Mouse (Mus musculus) midbrain, embryonic 16.5 days (tissue): ENCODE data around the gene Lmbrd1. TPM values are rescaled to one million over a fixed set of nuclear protein-coding genes. Genes with fewer than 3 reads are reported as not detected.
"Not testable (repeated sequence)": the region's sequence is repeated elsewhere in the genome, so short reads cannot be mapped to it uniquely, and the experiment has no call there.

ENCODE experiments used
- ATAC-seq: fragments of 200-750 bp; cut with Nextera tagmentation; 2 replicates; pipeline ENCODE4 v1.8.0; 2017; ENCODE audit warnings: moderate TSS enrichment
- H3K27ac ChIP-seq: fragments of 300-500 bp; sonication (generic); 2 replicates; pipeline ENCODE4 v1.5.1; 2014; ENCODE audit warnings: mild to moderate bottlenecking, low read length, mixed read lengths
- H3K27me3 ChIP-seq: fragments of 300-500 bp; sonication (generic); 2 replicates; pipeline ENCODE4 v1.6.1; 2014; ENCODE audit warnings: low read depth, low read length, mixed read lengths; ENCODE audit not compliant: control insufficient read depth, insufficient read depth
- H3K36me3 ChIP-seq: fragments of 300-500 bp; sonication (generic); 2 replicates; pipeline ENCODE4 v1.6.1; 2014; ENCODE audit warnings: mild to moderate bottlenecking, low read length, moderate library complexity, mixed read lengths; ENCODE audit not compliant: control insufficient read depth, insufficient read depth
- H3K4me1 ChIP-seq: fragments of 300-500 bp; sonication (generic); 2 replicates; pipeline ENCODE4 v1.6.1; 2014; ENCODE audit warnings: mild to moderate bottlenecking, low read length, mixed read lengths; ENCODE audit not compliant: control insufficient read depth, insufficient read depth
- H3K4me2 ChIP-seq: fragments of 300-500 bp; sonication (generic); 2 replicates; pipeline ENCODE4 v1.6.1; 2014; ENCODE audit warnings: mild to moderate bottlenecking, low read length, mixed read lengths
- H3K4me3 ChIP-seq: fragments of 300-500 bp; sonication (generic); 2 replicates; pipeline ENCODE4 v1.5.1; 2014; ENCODE audit warnings: low read depth, mild to moderate bottlenecking, low read length, moderate library complexity, mixed read lengths
- H3K9ac ChIP-seq: fragments of 300-500 bp; sonication (generic); 2 replicates; pipeline ENCODE4 v1.6.1; 2014; ENCODE audit warnings: low read depth, low read length, mixed read lengths
- H3K9me3 ChIP-seq: fragments of 300-500 bp; sonication (generic); replicated peaks from 2 replicates; pipeline ENCODE4 v1.6.1; 2014; ENCODE audit warnings: mild to moderate bottlenecking, low read length, mixed read lengths; ENCODE audit not compliant: control insufficient read depth, poor library complexity, severe bottlenecking
- WGBS: fragments of 180-500 bp; shearing (Covaris S2); extraction: QIAGEN DNeasy Blood & Tissue Kit; methylation state at CpG from one replicate; pipeline ENCODE4 v1.1.7; 2014; 5-methylcytosine and 5-hydroxymethylcytosine counted together
- polyA plus RNA-seq: library from polyadenylated mRNA; unstranded; fragments of >200 nt; fragmentation: Nextera tagmentation; extraction: Ambion mirVana; gene quantifications from 2 replicates; pipeline ENCODE4 v1.2.1, GENCODE M21; 2015

The Lmbrd1 gene
- polyA plus RNA-seq, 1 experiment from 2014 or later = 57.2 TPM

GRCm38 (mm10) chr1:24741552-24741951 is 63.1 kb downstream of the Lmbrd1 start:
- 43% methylated on average over 3 of the region's 3 CpGs for WGBS
- no peak for ATAC-seq
- no peaks in the 10 kb centered on the region for H3K9me3 ChIP-seq
- no peak overlapping the region for H3K4me3 ChIP-seq
- no peak overlapping the region for H3K27ac ChIP-seq
- H3K9ac ChIP-seq = no peak overlapping the region
- H3K4me1 ChIP-seq = 0 out of 2 replicates have a peak, but pooled peaks cover 3% of the 10 kb centered on the region
- H3K36me3 ChIP-seq = peaks cover 2% of the 10 kb centered on the region; the same call in 1 of the 2 replicates
- H3K27me3 ChIP-seq = no peaks in the 10 kb centered on the region
- no peak overlapping the region for H3K4me2 ChIP-seq

DNA sequence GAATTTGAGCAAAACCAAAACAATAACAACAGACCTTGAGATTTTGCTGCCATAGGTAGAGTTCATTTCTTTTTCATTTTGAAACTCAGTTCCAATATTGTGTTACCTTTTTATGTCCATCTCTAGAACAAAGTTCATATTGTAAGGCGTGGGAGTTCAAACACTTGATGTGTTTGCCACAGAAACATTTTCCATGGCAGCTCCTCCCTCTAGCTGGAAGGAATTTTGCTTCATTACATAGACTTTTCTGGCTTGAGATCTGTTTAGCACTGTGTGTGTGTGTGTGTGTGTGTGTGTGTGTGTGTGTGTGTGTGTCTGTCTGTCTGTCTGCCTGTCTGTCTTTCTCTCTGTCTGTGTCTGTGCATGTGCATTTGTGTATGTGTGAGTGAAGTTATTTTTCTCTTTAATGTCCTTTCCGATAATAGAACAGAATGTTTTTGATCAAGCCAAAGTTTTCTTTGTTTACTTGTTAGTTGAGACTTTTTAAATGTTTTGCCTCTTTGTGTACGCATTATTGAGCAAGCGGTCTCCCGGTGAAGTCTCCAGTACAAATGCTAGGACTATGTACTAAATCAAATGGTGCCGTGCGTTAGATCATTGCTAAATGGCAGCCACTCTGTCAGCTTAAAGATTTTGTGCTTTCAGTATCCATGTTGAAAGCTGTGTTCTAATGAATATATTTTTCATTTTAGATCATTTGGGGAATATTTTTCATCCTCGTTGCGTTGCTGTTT is 64.9 kb downstream of the Lmbrd1 start:
- Histone ChIP-seq H3K4me1 (0 out of 2 replicates have a peak, but pooled peaks cover 3% of the 10 kb centered on the region), H3K9ac (no peak overlapping the region), H3K27ac (no peak overlapping the region), H3K9me3 (no peaks in the 10 kb centered on the region), H3K36me3 (peaks cover 2% of the 10 kb centered on the region; the same call in 1 of the 2 replicates), H3K4me2 (no peak overlapping the region), H3K4me3 (no peak overlapping the region), H3K27me3 (no peaks in the 10 kb centered on the region)
- no peak for ATAC-seq
- 95% methylated on average over 9 of the region's 9 CpGs for WGBS

DNA sequence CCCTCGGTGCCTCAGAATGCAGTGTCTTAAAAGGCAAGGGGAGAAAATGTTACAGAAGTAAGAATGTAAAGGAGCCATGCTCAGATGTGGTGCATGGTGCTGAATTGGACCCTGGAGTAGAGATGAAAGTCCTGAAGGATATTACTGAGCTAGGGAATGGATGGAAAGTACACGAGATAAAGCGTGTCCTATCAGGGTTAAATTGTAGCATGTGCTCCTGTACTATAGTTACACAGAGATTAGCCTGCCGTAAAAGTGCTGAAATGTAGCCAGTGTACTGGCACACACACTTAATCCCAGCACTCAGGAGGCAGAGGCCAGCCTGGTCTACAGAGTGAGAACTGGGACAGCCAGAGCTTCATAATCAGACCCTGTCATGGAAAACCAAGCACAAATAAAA is 74.3 kb downstream of the Lmbrd1 start:
- Histone ChIP-seq H3K36me3 (peaks cover 7% of the 10 kb centered on the region; the same call in 1 of the 2 replicates), H3K4me2 (no peak overlapping the region), H3K4me1 (no peaks in the 10 kb centered on the region), H3K4me3 (no peak overlapping the region), H3K27ac (no peak overlapping the region), H3K27me3 (no peaks in the 10 kb centered on the region), H3K9ac (no peak overlapping the region), H3K9me3 (no peaks in the 10 kb centered on the region)
- ATAC-seq = no peak
- 93% methylated on average over 4 of the region's 4 CpGs for WGBS

GRCm38 (mm10) chr1:24758516-24758915 is 80.1 kb downstream of the Lmbrd1 start:
- H3K27ac ChIP-seq = no peak overlapping the region
- H3K9ac ChIP-seq = no peak overlapping the region
- H3K4me3 ChIP-seq = no peak overlapping the region
- peaks cover 3% of the 10 kb centered on the region; the same call in 1 of the 2 replicates for H3K4me1 ChIP-seq
- no peaks in the 10 kb centered on the region for H3K9me3 ChIP-seq
- H3K27me3 ChIP-seq = no peaks in the 10 kb centered on the region
- no peak for ATAC-seq
- no peak overlapping the region for H3K4me2 ChIP-seq
- peaks cover 3% of the 10 kb centered on the region; the same call in 1 of the 2 replicates for H3K36me3 ChIP-seq
- WGBS = 44% methylated on average over 8 of the region's 8 CpGs

DNA sequence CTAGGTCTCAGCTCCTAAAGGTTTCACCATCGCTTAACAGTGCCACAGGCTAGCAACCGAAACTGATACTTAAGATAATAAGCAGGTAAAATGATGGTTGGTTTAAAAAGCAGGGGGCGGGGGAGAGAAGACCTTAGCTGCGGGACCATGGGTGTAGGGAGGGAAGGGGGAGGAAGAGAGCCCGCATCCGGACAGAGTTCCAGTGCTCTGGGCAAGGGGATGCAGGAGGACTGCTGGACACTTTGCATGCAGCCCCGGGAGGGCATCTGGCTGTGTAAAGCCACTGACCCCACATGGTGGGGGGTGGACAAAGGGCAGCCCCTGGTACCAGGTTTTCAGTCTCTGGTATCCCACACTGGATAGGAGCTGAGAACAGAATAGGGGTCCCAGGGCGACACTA is 88.0 kb downstream of the Lmbrd1 start:
- WGBS = 79% methylated on average over 8 of the region's 8 CpGs
- Histone ChIP-seq H3K27ac (no peak overlapping the region), H3K4me2 (no peak overlapping the region), H3K27me3 (no peaks in the 10 kb centered on the region), H3K4me3 (no peak overlapping the region), H3K9ac (no peak overlapping the region), H3K36me3 (peaks cover 12% of the 10 kb centered on the region; the same call in 1 of the 2 replicates), H3K4me1 (no peaks in the 10 kb centered on the region), H3K9me3 (no peaks in the 10 kb centered on the region)
- 0 out of 2 replicates have a peak, but pooled peaks have one; percentile 36 for ATAC-seq

DNA sequence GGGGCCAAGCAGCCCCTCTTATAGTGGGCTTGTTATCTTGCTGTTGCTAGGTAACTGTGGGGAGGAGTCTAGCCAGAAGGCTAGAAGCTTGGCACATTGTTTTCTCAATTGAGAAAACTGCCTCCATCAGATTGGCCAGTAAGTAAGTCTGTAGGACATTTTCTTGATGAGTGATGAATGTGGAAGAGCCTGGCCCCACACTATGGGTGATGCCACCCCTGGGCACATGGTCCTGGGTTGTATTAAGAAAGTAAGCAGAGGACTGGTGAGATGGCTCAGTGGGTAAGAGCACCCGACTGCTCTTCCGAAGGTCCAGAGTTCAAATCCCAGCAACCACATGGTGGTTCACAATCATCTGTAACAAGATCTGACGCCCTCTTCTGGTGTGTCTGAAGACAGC is 88.8 kb downstream of the Lmbrd1 start:
- ATAC-seq, H3K4me3 ChIP-seq, H3K4me2 ChIP-seq, H3K9me3 ChIP-seq, H3K27me3 ChIP-seq, H3K9ac ChIP-seq, H3K4me1 ChIP-seq, H3K27ac ChIP-seq: not testable (repeated sequence)
- peaks cover 12% of the 10 kb centered on the region; the same call in 1 of the 2 replicates for H3K36me3 ChIP-seq
- 84% methylated on average over 3 of the region's 3 CpGs for WGBS

DNA sequence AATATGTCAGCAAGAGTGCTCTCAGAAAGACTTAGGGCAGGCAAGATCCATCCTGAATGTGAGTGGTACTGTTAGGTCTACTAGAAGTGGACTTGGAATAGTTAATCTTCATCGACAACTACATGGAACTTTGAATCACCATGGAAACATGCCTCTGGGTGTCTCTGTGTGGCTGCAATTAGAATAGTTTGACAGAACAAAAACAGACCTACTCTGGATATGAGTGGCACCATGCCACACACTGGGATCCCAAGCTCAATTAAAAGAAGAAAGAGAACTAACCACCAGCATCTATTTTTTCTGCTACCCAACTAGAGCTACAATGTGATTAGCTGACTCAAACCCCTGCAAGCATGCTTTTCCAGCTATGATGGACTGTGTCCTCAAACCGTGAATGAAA is 95.2 kb downstream of the Lmbrd1 start:
- 0 out of 2 replicates have a peak, but pooled peaks have one; percentile 39 for ATAC-seq
- H3K9ac ChIP-seq = no peak overlapping the region
- no peaks in the 10 kb centered on the region for H3K27me3 ChIP-seq
- WGBS = 56% methylated on average over 2 of the region's 2 CpGs
- no peaks in the 10 kb centered on the region for H3K9me3 ChIP-seq
- H3K4me1 ChIP-seq = no peaks in the 10 kb centered on the region
- no peak overlapping the region for H3K4me3 ChIP-seq
- no peaks in the 10 kb centered on the region for H3K36me3 ChIP-seq
- H3K27ac ChIP-seq = no peak overlapping the region
- H3K4me2 ChIP-seq = no peak overlapping the region

GRCm38 (mm10) chr1:24776576-24776975 is 98.1 kb downstream of the Lmbrd1 start:
- no peaks in the 10 kb centered on the region for H3K27me3 ChIP-seq
- no peaks in the 10 kb centered on the region for H3K4me1 ChIP-seq
- H3K4me3 ChIP-seq = no peak overlapping the region
- no peak overlapping the region for H3K4me2 ChIP-seq
- H3K9me3 ChIP-seq = no peaks in the 10 kb centered on the region
- H3K36me3 ChIP-seq = no peaks in the 10 kb centered on the region
- WGBS = 97% methylated on average over 2 of the region's 2 CpGs
- no peak for ATAC-seq
- H3K27ac ChIP-seq = no peak overlapping the region
- H3K9ac ChIP-seq = no peak overlapping the region

GRCm38 (mm10) chr1:24793168-24793567 is 114.7 kb downstream of the Lmbrd1 start:
- ATAC-seq = no peak

More at GRCm38 (mm10) chr1:24793168-24793567, 114.7 kb downstream of the Lmbrd1 start:
- H3K4me1 ChIP-seq = no peaks in the 10 kb centered on the region
- no peaks in the 10 kb centered on the region for H3K27me3 ChIP-seq
- no peak overlapping the region for H3K4me3 ChIP-seq
- WGBS = 90% methylated on average over 6 of the region's 6 CpGs
- no peaks in the 10 kb centered on the region for H3K36me3 ChIP-seq
- H3K9me3 ChIP-seq = peaks cover 4% of the 10 kb centered on the region; the same call in 1 of the 2 replicates
- no peak overlapping the region for H3K4me2 ChIP-seq
- no peak overlapping the region for H3K27ac ChIP-seq
- no peak overlapping the region for H3K9ac ChIP-seq
